Mouse (Mus musculus): ENCODE data around the gene Gabrb1. TPM values are rescaled to one million over a fixed set of nuclear protein-coding genes. Genes with fewer than 3 reads are reported as not detected.
"Not testable (repeated sequence)": the region's sequence is repeated elsewhere in the genome, so short reads cannot be mapped to it uniquely, and the experiment has no call there.

The Gabrb1 gene
- polyA plus RNA-seq, 1 experiment = 0.61 TPM

DNA sequence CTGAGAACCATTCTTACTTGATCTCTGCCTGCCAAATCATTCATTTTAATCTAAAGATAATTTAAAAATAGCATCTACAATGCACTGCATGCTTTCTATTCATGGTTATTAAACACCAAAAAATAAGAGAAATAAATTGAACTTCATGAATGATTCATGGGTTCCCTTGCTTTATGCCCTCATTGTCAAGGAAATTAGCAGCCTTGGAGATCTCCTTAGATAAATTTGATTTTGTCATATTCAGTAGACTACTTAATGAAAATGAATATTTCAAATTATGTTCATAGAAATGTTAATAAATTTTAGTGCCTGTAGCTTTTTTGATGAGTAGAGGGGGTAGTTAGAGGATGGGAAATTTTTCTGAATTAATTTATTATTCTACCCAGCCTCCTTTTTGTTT lies 379.0 kb downstream of the Gabrb1 start:
- no peak for DNase-seq (ENCODE audit: low read depth)

DNA sequence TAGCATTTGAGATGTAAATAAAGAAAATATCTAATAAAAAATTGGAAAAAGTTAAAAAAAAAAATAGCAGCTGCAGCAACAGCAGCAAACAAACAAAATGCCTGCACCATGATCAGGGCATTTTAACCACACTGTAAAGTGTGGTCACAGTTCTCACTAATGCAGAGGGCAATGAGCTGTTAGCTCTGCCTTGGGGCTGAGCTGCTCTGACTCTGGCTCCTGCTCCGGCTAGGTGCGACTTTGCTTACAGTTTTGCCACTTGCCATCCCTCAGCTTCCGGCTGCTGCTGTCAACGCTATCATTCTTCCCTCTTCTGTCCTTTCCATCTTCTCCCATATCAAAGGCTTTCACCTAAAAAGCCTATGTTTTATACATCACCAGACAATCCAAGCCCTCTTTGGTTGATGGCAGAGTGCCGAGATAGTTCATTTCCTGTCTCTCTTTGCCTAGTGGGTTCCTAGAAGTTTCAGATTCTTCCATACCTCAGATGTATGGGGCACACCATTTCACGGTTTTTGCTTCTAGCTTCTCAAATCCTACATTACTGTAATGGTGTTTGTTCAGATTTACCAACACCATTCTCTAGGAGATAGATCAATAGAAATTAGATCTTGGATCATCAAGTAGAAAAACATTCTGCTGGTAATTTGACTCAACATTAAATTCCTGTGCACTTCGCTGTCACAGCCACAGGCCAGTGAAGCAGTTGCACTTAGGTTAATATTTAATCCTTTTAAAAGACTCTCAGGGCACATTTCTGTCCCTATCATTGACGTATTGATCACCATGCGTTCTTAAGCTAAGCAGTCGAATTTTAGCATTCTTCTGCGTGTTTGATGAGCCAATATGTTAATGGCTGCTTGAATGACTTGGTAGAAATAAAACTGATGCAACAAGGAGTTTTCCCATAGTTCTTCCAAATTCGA lies 385.6 kb downstream of the Gabrb1 start:
- DNase-seq (ENCODE audit: low read depth) = no peak

GRCm38 (mm10) chr5:72046261-72046660 lies 388.3 kb downstream of the Gabrb1 start:
- DNase-seq (ENCODE audit: low read depth) = no peak

DNA sequence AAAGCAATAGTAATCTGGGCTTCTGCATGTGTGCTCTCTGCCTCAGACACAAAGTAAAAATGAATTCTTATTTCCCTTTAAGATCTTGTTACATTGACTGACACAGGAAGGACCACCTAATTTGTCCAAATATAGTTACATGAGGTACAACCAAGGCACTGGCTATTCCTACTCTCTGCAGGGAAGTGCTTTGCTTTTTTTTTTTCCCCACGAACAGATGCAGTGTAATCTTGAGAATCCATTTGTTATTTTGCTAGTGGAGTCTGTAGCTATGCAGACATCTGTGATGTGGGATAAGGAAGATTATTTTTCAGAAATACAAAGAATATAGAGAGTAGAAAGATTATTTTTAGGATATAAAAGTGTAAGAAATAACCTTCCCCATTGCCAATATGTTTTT lies 406.2 kb downstream of the Gabrb1 start:
- DNase-seq (ENCODE audit: low read depth) = no peak

DNA sequence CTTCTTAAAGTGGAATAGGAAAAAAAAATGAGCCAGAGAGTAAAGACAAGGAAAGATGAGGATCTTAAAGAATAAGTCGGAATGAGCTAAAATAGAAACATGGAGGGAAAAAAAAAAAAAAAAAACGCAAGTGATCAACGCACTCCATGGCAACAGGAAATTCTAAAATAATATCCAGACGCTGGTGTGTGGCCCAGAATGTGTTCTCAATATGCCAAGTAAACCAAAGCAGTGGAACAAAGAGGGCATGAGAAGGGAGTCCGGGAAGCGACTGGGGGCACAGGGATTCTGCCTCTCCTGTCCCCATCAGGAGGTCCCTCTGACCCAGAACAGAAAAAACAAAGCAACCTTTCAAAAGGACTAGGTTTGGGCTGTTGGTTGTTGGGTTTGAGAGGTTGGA lies 410.9 kb downstream of the Gabrb1 start:
- no peak for DNase-seq (ENCODE audit: low read depth)

DNA sequence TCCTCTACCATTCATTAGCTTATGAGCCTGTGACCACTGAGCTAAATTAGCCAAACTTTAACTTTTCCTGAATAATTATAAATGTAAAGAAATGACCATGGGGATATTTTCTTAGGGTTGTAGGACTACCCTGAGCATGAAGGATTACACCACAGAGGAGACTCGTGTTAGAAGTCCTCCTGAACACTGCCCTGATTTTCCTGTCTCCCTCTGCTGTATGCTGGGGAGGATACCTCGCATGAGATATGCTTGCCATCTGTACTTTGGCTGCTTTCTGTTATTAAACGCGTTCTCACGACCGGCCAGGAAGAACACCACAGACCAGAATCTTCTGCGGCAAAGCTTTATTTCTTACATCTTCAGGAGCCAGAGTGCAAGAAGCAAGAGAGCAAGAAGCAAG lies 411.5 kb downstream of the Gabrb1 start:
- DNase-seq (ENCODE audit: low read depth) = not testable (repeated sequence)

DNA sequence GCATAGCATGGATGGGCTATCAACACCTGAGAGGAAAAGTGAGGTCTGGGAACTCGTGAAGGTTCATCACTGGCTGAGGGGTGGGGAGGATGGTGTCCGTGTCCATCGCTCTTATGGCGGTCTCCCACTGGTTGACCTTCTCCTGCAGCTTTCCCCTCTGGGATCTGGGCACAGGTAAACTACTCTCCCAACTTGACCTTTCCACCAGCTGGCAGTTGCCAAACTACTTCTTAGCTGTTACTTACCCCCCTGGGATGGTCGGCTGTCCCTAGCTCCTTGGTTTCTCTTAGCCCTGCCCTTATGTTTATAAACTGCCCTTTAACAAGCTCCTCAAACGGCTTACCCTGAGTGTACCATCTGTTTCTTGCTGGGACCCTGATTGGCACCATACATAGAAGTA lies 418.9 kb downstream of the Gabrb1 start:
- no peak for DNase-seq (ENCODE audit: low read depth)

- no peak for DNase-seq (ENCODE audit: low read depth)
These were observed 428.6 kb downstream of the Gabrb1 start for GRCm38 (mm10) chr5:72086518-72086917.

DNA sequence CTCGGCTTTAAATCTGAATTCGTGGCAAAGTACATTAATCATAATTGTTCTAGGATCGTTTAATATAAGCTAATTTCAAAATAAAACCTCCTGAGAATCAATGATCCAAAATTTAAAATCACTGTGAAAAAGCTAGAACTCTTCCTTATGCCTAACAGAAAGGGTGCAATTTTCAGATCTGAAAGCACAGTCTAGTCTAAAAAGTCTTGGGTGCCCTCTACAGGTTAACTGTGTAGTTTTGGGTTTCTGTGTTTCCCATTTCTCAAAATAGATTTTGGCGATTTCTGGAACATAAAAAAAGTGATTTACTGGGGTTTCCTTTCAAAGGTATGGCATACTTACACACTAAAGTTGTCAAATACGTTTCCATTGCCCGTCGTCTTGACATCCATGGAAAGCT lies 436.7 kb downstream of the Gabrb1 start:
- DNase-seq (ENCODE audit: low read depth) = no peak

DNA sequence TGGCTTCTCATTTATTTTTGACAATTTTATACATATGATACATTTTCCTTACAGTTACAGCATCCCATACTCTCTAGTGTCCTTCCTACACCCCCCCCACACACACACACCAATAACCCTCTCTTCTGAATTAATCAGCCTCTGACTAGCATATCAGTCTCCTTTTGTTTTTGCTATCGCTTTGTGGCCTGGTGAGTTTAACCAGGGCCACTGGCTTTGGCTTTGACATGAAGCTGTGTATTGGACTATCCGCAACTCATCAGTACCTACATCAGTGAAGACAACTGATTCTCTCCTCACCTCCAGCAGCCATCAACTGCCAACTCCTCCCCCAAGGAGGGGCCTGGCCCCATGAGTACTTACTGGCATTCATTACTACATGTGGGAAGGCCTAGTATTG lies 437.1 kb downstream of the Gabrb1 start:
- DNase-seq (ENCODE audit: low read depth) = no peak

GRCm38 (mm10) chr5:72104274-72104921 lies 446.5 kb downstream of the Gabrb1 start:
- no peak for DNase-seq (ENCODE audit: low read depth)

- DNase-seq (ENCODE audit: low read depth) = no peak
These were observed 464.6 kb downstream of the Gabrb1 start for GRCm38 (mm10) chr5:72122414-72123037.

GRCm38 (mm10) chr5:72126681-72127080 lies 468.8 kb downstream of the Gabrb1 start:
- DNase-seq (ENCODE audit: low read depth) = no peak

DNA sequence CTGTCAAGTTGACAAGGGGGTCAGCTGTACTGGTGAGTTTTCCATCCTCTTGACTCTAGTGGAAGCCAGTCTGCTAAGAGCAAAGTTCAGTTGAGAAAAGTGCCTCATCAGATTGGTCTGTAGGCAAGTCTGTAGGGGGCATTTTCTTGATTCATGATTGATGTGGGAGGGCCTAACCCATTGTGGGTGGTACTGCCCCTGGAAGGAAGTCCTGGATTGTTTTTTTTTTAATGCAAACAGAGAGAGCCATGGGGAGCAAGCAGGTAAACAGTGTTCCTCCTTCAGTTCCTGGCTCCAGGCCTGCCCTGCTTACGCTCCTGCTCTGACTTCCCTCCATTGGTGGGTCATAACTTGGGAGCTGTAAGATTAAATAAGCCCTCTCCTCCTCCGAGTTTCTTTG lies 476.0 kb downstream of the Gabrb1 start:
- no peak for DNase-seq (ENCODE audit: low read depth)

GRCm38 (mm10) chr5:72138256-72138655 lies 480.3 kb downstream of the Gabrb1 start:
- DNase-seq (ENCODE audit: low read depth) = no peak

DNA sequence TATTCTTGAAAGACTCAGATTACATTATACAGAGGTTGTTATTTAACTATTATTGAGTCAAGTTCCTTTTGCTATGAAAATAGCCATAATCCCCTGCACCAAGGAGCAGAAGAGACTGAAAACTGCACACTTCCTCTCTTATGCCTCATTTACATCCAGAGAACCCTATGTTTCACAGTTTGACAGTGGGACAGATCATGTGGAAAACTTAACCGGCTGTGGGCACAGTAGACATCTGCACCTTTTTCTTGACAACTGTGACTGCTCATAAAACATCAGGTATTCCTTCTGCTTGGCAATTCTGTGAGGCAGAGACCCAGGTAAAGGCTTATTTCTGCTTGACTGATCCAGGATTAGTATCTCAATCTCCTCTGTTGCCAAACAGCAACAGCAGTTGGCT lies 481.7 kb downstream of the Gabrb1 start:
- no peak for DNase-seq (ENCODE audit: low read depth)

- DNase-seq (ENCODE audit: low read depth) = no peak
These were observed 490.8 kb downstream of the Gabrb1 start for GRCm38 (mm10) chr5:72148679-72149078.

GRCm38 (mm10) chr5:72150870-72151269 lies 493.0 kb downstream of the Gabrb1 start:
- DNase-seq (ENCODE audit: low read depth) = no peak

DNA sequence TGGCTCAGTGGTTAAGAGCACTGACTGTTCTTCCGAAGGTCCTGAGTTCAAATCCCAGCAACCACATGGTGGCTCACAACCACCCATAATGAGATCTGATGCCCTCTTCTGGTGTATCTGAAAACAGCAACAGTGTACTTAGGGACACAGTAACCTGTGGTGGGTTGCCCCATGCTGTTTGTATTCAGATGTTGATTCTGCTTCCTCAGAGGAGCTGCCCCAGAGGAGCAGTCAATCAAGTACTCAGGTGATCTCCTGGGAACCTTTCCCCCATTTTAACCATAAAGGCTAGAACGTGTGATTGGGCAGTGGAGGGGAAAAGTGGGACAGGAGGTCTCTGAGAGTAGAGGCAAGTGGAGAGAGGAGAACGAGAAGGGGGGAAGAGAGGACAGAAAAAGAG lies 497.8 kb downstream of the Gabrb1 start:
- not testable (repeated sequence) for DNase-seq (ENCODE audit: low read depth)

- peak; percentile 46 for DNase-seq (ENCODE audit: low read depth)
These were observed 498.7 kb downstream of the Gabrb1 start for GRCm38 (mm10) chr5:72156598-72156997.

- DNase-seq (ENCODE audit: low read depth) = no peak
These were observed 500.8 kb downstream of the Gabrb1 start for GRCm38 (mm10) chr5:72158667-72159066.

- DNase-seq (ENCODE audit: low read depth) = no peak
These were observed 501.6 kb downstream of the Gabrb1 start for GRCm38 (mm10) chr5:72159537-72159936.
